Mouse (Mus musculus) midbrain, embryonic 12.5 days (tissue): Measurements from ENCODE around the gene Elmo1. TPM values are rescaled to one million over a fixed set of nuclear protein-coding genes. Genes with fewer than 3 reads are reported as not detected.

ENCODE experiments used
- ATAC-seq: fragments of 200-750 bp; cut with Nextera tagmentation; 2 replicates; pipeline ENCODE4 v1.8.0; 2017; ENCODE audit warnings: low read depth, moderate TSS enrichment, moderate library complexity; ENCODE audit not compliant: low FRiP score
- H3K27ac ChIP-seq: fragments of 300-500 bp; sonication (generic); replicated peaks from 2 replicates; pipeline ENCODE4 v1.5.1; 2016; ENCODE audit warnings: mild to moderate bottlenecking
- H3K27me3 ChIP-seq: fragments of 300-500 bp; sonication (generic); 2 replicates; pipeline ENCODE4 v1.6.1; 2016; ENCODE audit warnings: mild to moderate bottlenecking
- H3K36me3 ChIP-seq: fragments of 300-500 bp; sonication (generic); 2 replicates; pipeline ENCODE4 v1.6.1; 2016
- H3K4me1 ChIP-seq: fragments of 300-500 bp; sonication (generic); 2 replicates; pipeline ENCODE4 v1.6.1; 2016
- H3K4me2 ChIP-seq: fragments of 300-500 bp; sonication (generic); replicated peaks from 2 replicates; pipeline ENCODE4 v1.6.1; 2016; ENCODE audit warnings: mild to moderate bottlenecking, moderate library complexity
- H3K4me3 ChIP-seq: fragments of 300-500 bp; sonication (generic); 2 replicates; pipeline ENCODE4 v1.5.1; 2016; ENCODE audit warnings: mild to moderate bottlenecking
- H3K9ac ChIP-seq: fragments of 300-500 bp; sonication (generic); replicated peaks from 2 replicates; pipeline ENCODE4 v1.6.1; 2016; ENCODE audit warnings: mild to moderate bottlenecking, moderate library complexity
- H3K9me3 ChIP-seq: fragments of 300-500 bp; sonication (generic); 2 replicates; pipeline ENCODE4 v1.6.1; 2016; ENCODE audit warnings: mild to moderate bottlenecking
- WGBS: fragments of 180-500 bp; shearing (Covaris S2); methylation state at CpG from one replicate; pipeline ENCODE4 v1.1.7; 2016; 5-methylcytosine and 5-hydroxymethylcytosine counted together
- polyA plus RNA-seq: library from polyadenylated mRNA; unstranded; fragments of >200 nt; fragmentation: Nextera tagmentation; extraction: Ambion mirVana; gene quantifications from 2 replicates; pipeline ENCODE4 v1.2.1, GENCODE M21; 2016

Elmo1 gene
- polyA plus RNA-seq, 1 experiment from 2014 or later = 25.5 TPM

- 95% methylated on average over 3 of the region's 3 CpGs for WGBS
These were observed 40.3 kb downstream of the Elmo1 start for GRCm38 (mm10) chr13:20130731-20131130.

GRCm38 (mm10) chr13:20131322-20131997 is 41.1 kb downstream of the Elmo1 start:
- ATAC-seq = no peak
- Histone ChIP-seq H3K4me1 (peaks cover 6% of the 10 kb centered on the region; the same call in 1 of the 2 replicates), H3K27me3 (no peaks in the 10 kb centered on the region), H3K9ac (no peak overlapping the region), H3K36me3 (no peaks in the 10 kb centered on the region), H3K9me3 (no peaks in the 10 kb centered on the region), H3K4me2 (no peak overlapping the region), H3K27ac (no peak overlapping the region), H3K4me3 (no peak overlapping the region)
- WGBS = 86% methylated on average over 5 of the region's 5 CpGs

More at GRCm38 (mm10) chr13:20130731-20131130, 40.3 kb downstream of the Elmo1 start:
- Histone ChIP-seq H3K36me3 (no peaks in the 10 kb centered on the region), H3K4me3 (no peak overlapping the region), H3K27ac (no peak overlapping the region), H3K9me3 (no peaks in the 10 kb centered on the region), H3K4me2 (no peak overlapping the region), H3K9ac (no peak overlapping the region), H3K4me1 (peaks cover 6% of the 10 kb centered on the region; the same call in 1 of the 2 replicates), H3K27me3 (no peaks in the 10 kb centered on the region)
- ATAC-seq = no peak

GRCm38 (mm10) chr13:20131998-20132371 is 41.6 kb downstream of the Elmo1 start:
- H3K36me3 ChIP-seq = no peaks in the 10 kb centered on the region
- WGBS = 92% methylated on average over 4 of the region's 4 CpGs
- no peak overlapping the region for H3K4me3 ChIP-seq
- H3K9me3 ChIP-seq = no peaks in the 10 kb centered on the region
- H3K4me1 ChIP-seq = peaks cover 6% of the 10 kb centered on the region; the same call in 1 of the 2 replicates
- H3K4me2 ChIP-seq = no peak overlapping the region
- no peak overlapping the region for H3K9ac ChIP-seq
- H3K27ac ChIP-seq = no peak overlapping the region
- no peaks in the 10 kb centered on the region for H3K27me3 ChIP-seq
- no peak for ATAC-seq

GRCm38 (mm10) chr13:20133602-20134394 is 43.4 kb downstream of the Elmo1 start:
- Histone ChIP-seq H3K36me3 (no peaks in the 10 kb centered on the region), H3K4me2 (no peak overlapping the region), H3K9me3 (no peaks in the 10 kb centered on the region), H3K4me1 (peaks cover 6% of the 10 kb centered on the region; the same call in 1 of the 2 replicates), H3K27me3 (no peaks in the 10 kb centered on the region), H3K4me3 (no peak overlapping the region), H3K9ac (no peak overlapping the region), H3K27ac (no peak overlapping the region)
- 60% methylated on average over 6 of the region's 6 CpGs for WGBS
- ATAC-seq = peak; percentile 35

- Histone ChIP-seq H3K9ac (no peak overlapping the region), H3K4me2 (no peak overlapping the region), H3K4me1 (peaks cover 6% of the 10 kb centered on the region; the same call in 1 of the 2 replicates), H3K27ac (no peak overlapping the region), H3K36me3 (no peaks in the 10 kb centered on the region), H3K9me3 (no peaks in the 10 kb centered on the region), H3K4me3 (no peak overlapping the region), H3K27me3 (no peaks in the 10 kb centered on the region)
- no peak for ATAC-seq
- WGBS = 93% methylated on average over 18 of the region's 18 CpGs
These were observed 44.2 kb downstream of the Elmo1 start for GRCm38 (mm10) chr13:20134395-20135225.

- Histone ChIP-seq H3K4me3 (no peak overlapping the region), H3K9ac (no peak overlapping the region), H3K4me2 (no peak overlapping the region), H3K9me3 (no peaks in the 10 kb centered on the region), H3K27me3 (no peaks in the 10 kb centered on the region), H3K4me1 (peaks cover 6% of the 10 kb centered on the region; the same call in 1 of the 2 replicates), H3K27ac (no peak overlapping the region), H3K36me3 (no peaks in the 10 kb centered on the region)
- no peak for ATAC-seq
These were observed 46.4 kb downstream of the Elmo1 start for GRCm38 (mm10) chr13:20136753-20137152.

- Histone ChIP-seq H3K4me3 (no peak overlapping the region), H3K9ac (no peak overlapping the region), H3K27ac (no peak overlapping the region), H3K9me3 (no peaks in the 10 kb centered on the region), H3K36me3 (no peaks in the 10 kb centered on the region), H3K4me1 (peaks cover 8% of the 10 kb centered on the region), H3K27me3 (no peaks in the 10 kb centered on the region), H3K4me2 (no peak overlapping the region)
- no peak for ATAC-seq
- 42% methylated on average over 3 of the region's 3 CpGs for WGBS
These were observed 48.1 kb downstream of the Elmo1 start for GRCm38 (mm10) chr13:20138466-20138865.

- no peak for ATAC-seq
- H3K4me1 ChIP-seq = peaks cover 2% of the 10 kb centered on the region; the same call in 1 of the 2 replicates
- WGBS = 75% methylated on average over 6 of the region's 6 CpGs
- no peak overlapping the region for H3K27ac ChIP-seq
- H3K4me2 ChIP-seq = no peak overlapping the region
- no peaks in the 10 kb centered on the region for H3K27me3 ChIP-seq
- no peaks in the 10 kb centered on the region for H3K9me3 ChIP-seq
- H3K4me3 ChIP-seq = no peak overlapping the region
- no peaks in the 10 kb centered on the region for H3K36me3 ChIP-seq
- no peak overlapping the region for H3K9ac ChIP-seq
These were observed 48.7 kb downstream of the Elmo1 start for GRCm38 (mm10) chr13:20139060-20139459.

- Histone ChIP-seq H3K4me1 (peaks cover 2% of the 10 kb centered on the region; the same call in 1 of the 2 replicates), H3K9me3 (no peaks in the 10 kb centered on the region), H3K9ac (no peak overlapping the region), H3K27me3 (no peaks in the 10 kb centered on the region), H3K4me3 (no peak overlapping the region), H3K4me2 (no peak overlapping the region), H3K27ac (no peak overlapping the region), H3K36me3 (no peaks in the 10 kb centered on the region)
- ATAC-seq = no peak
- 82% methylated on average over 4 of the region's 4 CpGs for WGBS
These were observed 49.6 kb downstream of the Elmo1 start for GRCm38 (mm10) chr13:20139825-20140665.

GRCm38 (mm10) chr13:20142637-20143036 is 52.2 kb downstream of the Elmo1 start:
- H3K9ac ChIP-seq = no peak overlapping the region
- H3K4me3 ChIP-seq = no peak overlapping the region
- no peaks in the 10 kb centered on the region for H3K9me3 ChIP-seq
- ATAC-seq = no peak
- no peaks in the 10 kb centered on the region for H3K27me3 ChIP-seq
- H3K4me2 ChIP-seq = no peak overlapping the region
- no peak overlapping the region for H3K27ac ChIP-seq
- 38% methylated on average over 1 of the region's 1 CpGs for WGBS
- H3K36me3 ChIP-seq = no peaks in the 10 kb centered on the region
- peaks cover 2% of the 10 kb centered on the region; the same call in 1 of the 2 replicates for H3K4me1 ChIP-seq

- no peak for ATAC-seq
- H3K36me3 ChIP-seq = no peaks in the 10 kb centered on the region
- no peak overlapping the region for H3K9ac ChIP-seq
- H3K27me3 ChIP-seq = no peaks in the 10 kb centered on the region
- WGBS = 90% methylated on average over 4 of the region's 4 CpGs
- no peak overlapping the region for H3K27ac ChIP-seq
- H3K9me3 ChIP-seq = no peaks in the 10 kb centered on the region
- no peak overlapping the region for H3K4me3 ChIP-seq
- no peak overlapping the region for H3K4me2 ChIP-seq
- H3K4me1 ChIP-seq = peaks cover 2% of the 10 kb centered on the region; the same call in 1 of the 2 replicates
These were observed 56.5 kb downstream of the Elmo1 start for GRCm38 (mm10) chr13:20146848-20147247.
